Mouse (Mus musculus) myocyte (in vitro differentiated cells): ENCODE results near the gene Neil1. TPM values are rescaled to one million over a fixed set of nuclear protein-coding genes. Genes with fewer than 3 reads are reported as not detected.

Experiments
- H3K27me3 ChIP-seq: one replicate; pipeline ENCODE4 v1.6.1; 2011; ENCODE audit not compliant: control insufficient read depth, insufficient read depth, insufficient read length
- H3K36me3 ChIP-seq: one replicate; pipeline ENCODE4 v1.6.1; 2011; ENCODE audit not compliant: control insufficient read depth, insufficient read depth
- H3K4me2 ChIP-seq: one replicate; pipeline ENCODE4 v1.6.1; 2011; ENCODE audit warnings: low read depth, control low read depth
- H3K4me3 ChIP-seq: one replicate; pipeline ENCODE4 v1.5.1; 2011; ENCODE audit warnings: mild to moderate bottlenecking, control low read depth, moderate library complexity
- H3K79me2 ChIP-seq: one replicate; pipeline ENCODE4 v1.6.1; 2011; ENCODE audit not compliant: control insufficient read depth, insufficient read depth
- H3ac ChIP-seq: one replicate; pipeline ENCODE4 v1.6.1; 2011; ENCODE audit not compliant: control insufficient read depth, insufficient read length
- CEBPB ChIP-seq: IDR thresholded peaks from 2 replicates; pipeline ENCODE4 v1.6.1; 2011; ENCODE audit warnings: mild to moderate bottlenecking, moderate library complexity; ENCODE audit not compliant: poor library complexity, insufficient read depth, severe bottlenecking
- E2F4 ChIP-seq: IDR thresholded peaks from one replicate; pipeline ENCODE4 v1.6.1; 2011; ENCODE audit warnings: mild to moderate bottlenecking, control low read depth, moderate library complexity; ENCODE audit not compliant: insufficient read depth
- MAX ChIP-seq: IDR thresholded peaks from one replicate; pipeline ENCODE4 v1.6.1; 2011; ENCODE audit warnings: low read depth, mild to moderate bottlenecking, control low read depth
- MYOD1 ChIP-seq, 3 experiments: IDR thresholded peaks; one replicate each; pipeline ENCODE4 v1.6.1; 2011; ENCODE audit warnings: control low read depth in 2 of 3, low read depth in 2 of 3, mild to moderate bottlenecking in 2 of 3, moderate library complexity in 1 of 3; ENCODE audit not compliant: insufficient read length in 2 of 3, control insufficient read depth in 1 of 3
- MYOG ChIP-seq, 3 experiments: IDR thresholded peaks; one replicate each; pipeline ENCODE4 v1.6.1; 2011; ENCODE audit warnings: control low read depth in 2 of 3, low read depth in 2 of 3, mild to moderate bottlenecking in 2 of 3; ENCODE audit not compliant: insufficient read length in 2 of 3, control insufficient read depth in 1 of 3, insufficient read depth in 1 of 3
- POLR2A ChIP-seq: IDR thresholded peaks from one replicate; pipeline ENCODE4 v1.6.1; 2011; ENCODE audit warnings: low read depth, mild to moderate bottlenecking, control low read depth, moderate library complexity; ENCODE audit not compliant: insufficient read length
- POLR2AphosphoS2 ChIP-seq: IDR thresholded peaks from one replicate; pipeline ENCODE4 v1.6.1; 2011; ENCODE audit warnings: low read depth, control low read depth; ENCODE audit not compliant: insufficient read length
- REST ChIP-seq: IDR thresholded peaks from one replicate; pipeline ENCODE4 v1.6.1; 2011; ENCODE audit warnings: mild to moderate bottlenecking, control low read depth, moderate library complexity; ENCODE audit not compliant: insufficient read depth, insufficient read length
- SRF ChIP-seq: IDR thresholded peaks from one replicate; pipeline ENCODE4 v1.6.1; 2011; ENCODE audit warnings: low read depth; ENCODE audit not compliant: control insufficient read depth, insufficient read length
- TCF12 ChIP-seq: IDR thresholded peaks from one replicate; pipeline ENCODE4 v1.6.1; 2011; ENCODE audit warnings: mild to moderate bottlenecking, control low read depth; ENCODE audit not compliant: poor library complexity, insufficient read depth, severe bottlenecking
- TCF3 ChIP-seq: IDR thresholded peaks from one replicate; pipeline ENCODE4 v1.6.1; 2011; ENCODE audit warnings: low read depth, control low read depth; ENCODE audit not compliant: insufficient read length
- USF1 ChIP-seq: IDR thresholded peaks from one replicate; pipeline ENCODE4 v1.6.1; 2011; ENCODE audit warnings: low read depth, mild to moderate bottlenecking, control low read depth, moderate library complexity
- polyA plus RNA-seq: library from polyadenylated mRNA; unstranded; fragments of >200 nt; fragmentation: generic; extraction: Trizol; gene quantifications from one replicate; pipeline ENCODE4 v1.2.1, GENCODE M21; 2012; ENCODE audit warnings: missing spikeins

Neil1 gene
- polyA plus RNA-seq, 1 experiment = 12.7 TPM

- H3ac ChIP-seq = no peak overlapping the region
- H3K36me3 ChIP-seq = peaks cover 54% of the 10 kb centered on the region
- no peak for TF ChIP-seq USF1
- no peak for TF ChIP-seq TCF3
- TF ChIP-seq REST = no peak
- TF ChIP-seq MAX = no peak
- no peak for TF ChIP-seq POLR2AphosphoS2
- no peak for TF ChIP-seq CEBPB
- TF ChIP-seq SRF = no peak
- no peak for TF ChIP-seq MYOG (IDR thresholded peaks at IDR 0.05; ENCODE audit: control insufficient read depth in 1 of 3, insufficient read depth in 1 of 3, insufficient read length in 2 of 3, low read depth in 2 of 3)
- no peak for TF ChIP-seq MYOD1 (IDR thresholded peaks at IDR 0.05; ENCODE audit: control insufficient read depth in 1 of 3, insufficient read length in 2 of 3, low read depth in 2 of 3)
- no peak for TF ChIP-seq E2F4
- no peak for TF ChIP-seq TCF12
- TF ChIP-seq POLR2A = no peak
- no peaks in the 10 kb centered on the region for H3K27me3 ChIP-seq
- no peak overlapping the region for H3K4me2 ChIP-seq
- H3K79me2 ChIP-seq = no peaks in the 10 kb centered on the region
- no peak overlapping the region for H3K4me3 ChIP-seq
Measured at GRCm38 (mm10) chr9:57117261-57117755, 30.8 kb downstream of the Neil1 start.

Other genes with a start within 250 kb of the Neil1 start
- gene Snx33, start 219.9 kb downstream of the Neil1 start, polyA plus RNA-seq = 9.4 TPM
- gene Imp3, start 210.8 kb downstream of the Neil1 start, polyA plus RNA-seq = 142 TPM
- 12.8 TPM for gene Snupn, start 197.4 kb downstream of the Neil1 start, polyA plus RNA-seq
- 16.1 TPM for gene Ptpn9, start 153.4 kb downstream of the Neil1 start, polyA plus RNA-seq
- gene Sin3a, start 76.3 kb downstream of the Neil1 start, polyA plus RNA-seq = 13.3 TPM
- 55.4 TPM for gene Man2c1, start 17.6 kb downstream of the Neil1 start, polyA plus RNA-seq
- 57.3 TPM for gene Commd4, start 10.0 kb upstream of the Neil1 start, polyA plus RNA-seq
- not detected for gene Trcg1, start 88.3 kb upstream of the Neil1 start, polyA plus RNA-seq
- 30.3 TPM for gene 1700017B05Rik, start 114.3 kb upstream of the Neil1 start, polyA plus RNA-seq